17 mouse cellular contexts compared by ENCODE assay signal in the genomic region with DNA sequence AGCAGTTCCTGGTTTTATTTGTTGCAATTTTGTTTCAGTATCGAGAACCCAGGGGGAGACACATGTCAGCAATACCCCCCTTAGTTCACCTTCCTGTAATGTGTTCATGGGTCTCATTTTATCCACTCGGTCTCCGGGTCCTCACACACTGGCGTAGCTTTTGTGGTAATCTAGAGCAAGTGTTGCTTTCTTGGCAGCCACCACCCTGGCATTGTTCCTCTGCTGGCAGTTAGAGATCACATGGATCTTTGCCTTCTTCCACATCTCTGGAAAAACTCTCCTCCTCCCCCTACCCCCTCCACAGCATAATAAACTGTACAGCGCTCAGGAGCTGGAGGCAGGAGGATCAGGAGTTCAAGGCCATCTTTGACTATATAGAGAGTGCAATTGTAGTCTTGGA. TPM values are rescaled to one million over a fixed set of nuclear protein-coding genes. Genes with fewer than 3 reads are reported as not detected.
DNase-seq lines count a peak whose midpoint lies in the region; ATAC-seq and TF ChIP-seq lines count a peak whose summit lies in the region.
"Had no signal": no experiment of that assay in that cellular context is flagged by ENCODE, and none has a peak within 500 bp of the region (broad histone marks: within the 10 kb centered on the region; RNA-seq: fewer than 3 reads in every experiment).

No protein-coding gene starts in this region.

- no peak overlapping the region for H3K4me3 ChIP-seq in gastrocnemius, adult 2 months
- H3K4me3 ChIP-seq in intestine, embryonic 14.5 days (ENCODE audit: low read depth, low read length), result no peak overlapping the region
- H3K4me3 ChIP-seq in intestine, embryonic 16.5 days (ENCODE audit: low read length), result no peak overlapping the region
- H3K4me3 ChIP-seq: embryonic facial prominence, embryonic 13.5 days; forebrain, embryonic 12.5 days; heart, adult 2 months; heart, embryonic 13.5 days; hindbrain, embryonic 12.5 days had no signal

- intact Hi-C loops in gastrocnemius, adult 2 months (cut with DNase I), result no loop called here

- no peak for TF ChIP-seq CTCF in gastrocnemius, adult 2 months (IDR thresholded peaks at IDR 0.05)

- 92% methylated on average over 5 of the region's 5 CpGs for WGBS in intestine, embryonic 14.5 days
- 93% methylated on average over 5 of the region's 5 CpGs for WGBS in intestine, embryonic 16.5 days

- H3K27me3 ChIP-seq in intestine, embryonic 14.5 days (replicated peaks; ENCODE audit: control insufficient read depth, insufficient read depth, low read length), result no peaks in the 10 kb centered on the region
- H3K27me3 ChIP-seq in intestine, embryonic 16.5 days (replicated peaks; ENCODE audit: control insufficient read depth, insufficient read depth, low read length), result no peaks in the 10 kb centered on the region
- H3K27me3 ChIP-seq: embryonic facial prominence, embryonic 13.5 days; forebrain, embryonic 12.5 days; heart, embryonic 13.5 days; hindbrain, embryonic 12.5 days had no signal

- H3K27ac ChIP-seq in gastrocnemius, adult 2 months, result no peak overlapping the region
- H3K27ac ChIP-seq in intestine, embryonic 14.5 days (ENCODE audit: low read depth), result no peak overlapping the region
- no peak overlapping the region for H3K27ac ChIP-seq in intestine, embryonic 16.5 days (ENCODE audit: low read length)
- H3K27ac ChIP-seq: embryonic facial prominence, embryonic 13.5 days; forebrain, embryonic 12.5 days; heart, adult 2 months; heart, embryonic 13.5 days; hindbrain, embryonic 12.5 days had no signal

- H3K9me3 ChIP-seq in intestine, embryonic 14.5 days (ENCODE audit: control insufficient read depth, low read length), result no peaks in the 10 kb centered on the region
- H3K9me3 ChIP-seq in intestine, embryonic 16.5 days (ENCODE audit: control insufficient read depth, low read length), result no peaks in the 10 kb centered on the region
- H3K9me3 ChIP-seq: embryonic facial prominence, embryonic 13.5 days; forebrain, embryonic 12.5 days; heart, embryonic 13.5 days; hindbrain, embryonic 12.5 days had no signal

- no peaks in the 10 kb centered on the region for H3K36me3 ChIP-seq in intestine, embryonic 14.5 days (ENCODE audit: control insufficient read depth, insufficient read depth, low read length)
- no peaks in the 10 kb centered on the region for H3K36me3 ChIP-seq in intestine, embryonic 16.5 days (ENCODE audit: control insufficient read depth, insufficient read depth, low read length)
- H3K36me3 ChIP-seq: embryonic facial prominence, embryonic 13.5 days; forebrain, embryonic 12.5 days; heart, embryonic 13.5 days; hindbrain, embryonic 12.5 days had no signal

- DNase-seq in gastrocnemius, adult 2 months, result peak; percentile 35
- DNase-seq in gastrocnemius, adult 8-10 months (ENCODE audit: low spot score in 2 of 2), result no peak
- peak; percentile 25 for DNase-seq in intestine, embryonic 14.5 days (ENCODE audit: low spot score)
- peak; percentile 15 for DNase-seq in NIH3T3 (ENCODE audit: low read depth)
- peak; percentile 71 for DNase-seq in adipocyte (ENCODE audit: low spot score)
- DNase-seq: adrenal gland, postnatal 25 days; cerebellum, adult 18-20 months; kidney, adult 18-20 months had no signal

- no peak for ATAC-seq in intestine, embryonic 14.5 days (replicated peaks; ENCODE audit: low FRiP score, low TSS enrichment, low read depth)
- ATAC-seq in intestine, embryonic 16.5 days, result no peak
- ATAC-seq: forebrain, embryonic 16.5 days; hindbrain, embryonic 16.5 days; inflammation-experienced regulatory T-cells, adult 6 months had no signal

- H3K4me2 ChIP-seq in intestine, embryonic 14.5 days (ENCODE audit: low read length), result no peak overlapping the region
- no peak overlapping the region for H3K4me2 ChIP-seq in intestine, embryonic 16.5 days (ENCODE audit: low read depth, low read length)
- H3K4me2 ChIP-seq: embryonic facial prominence, embryonic 13.5 days; forebrain, embryonic 12.5 days; heart, embryonic 13.5 days; hindbrain, embryonic 12.5 days had no signal

- H3K4me1 ChIP-seq in intestine, embryonic 14.5 days (replicated peaks; ENCODE audit: control insufficient read depth, insufficient read depth, low read length), result no peaks in the 10 kb centered on the region
- H3K4me1 ChIP-seq in intestine, embryonic 16.5 days (ENCODE audit: control insufficient read depth, insufficient read depth, low read length), result no peaks in the 10 kb centered on the region
- H3K4me1 ChIP-seq: embryonic facial prominence, embryonic 13.5 days; forebrain, embryonic 12.5 days; hindbrain, embryonic 12.5 days had no signal

- no peak overlapping the region for H3K9ac ChIP-seq in intestine, embryonic 14.5 days (ENCODE audit: low read length)
- no peak overlapping the region for H3K9ac ChIP-seq in intestine, embryonic 16.5 days (ENCODE audit: low read depth, low read length)
- H3K9ac ChIP-seq: embryonic facial prominence, embryonic 13.5 days; forebrain, embryonic 12.5 days; heart, embryonic 13.5 days; hindbrain, embryonic 12.5 days had no signal

RNA-seq across cellular contexts. Expression of a gene that starts 20.6 kb away (rescaled TPM):
- total RNA-seq in gastrocnemius, adult 2 months (2021), result 1 to 10 TPM; 3.4 to 5.1 TPM
- total RNA-seq in gastrocnemius, adult 8-10 months (2022), result 1 to 10 TPM; 5.0 to 6.5 (median 5.7) TPM
- polyA plus RNA-seq in intestine, embryonic 14.5 days (2014; fragmentation: Nextera tagmentation; extraction: Ambion mirVana), result 2.7 and 2.8 TPM in 2 replicates
- polyA plus RNA-seq in intestine, embryonic 16.5 days (2015; fragmentation: Nextera tagmentation; extraction: Ambion mirVana), result 0.93 and 1.0 TPM in 2 replicates
- polyA plus RNA-seq: inflammation-experienced regulatory T-cells, adult 6 months had no signal

RNA-seq across cellular contexts. Expression of a gene that starts 41.0 kb away (rescaled TPM):
- 10 to 100 TPM; 21.8 to 29.1 TPM for total RNA-seq in gastrocnemius, adult 2 months (2021)
- 10 to 100 TPM; 31.0 to 48.5 (median 41.2) TPM for total RNA-seq in gastrocnemius, adult 8-10 months (2022)
- polyA plus RNA-seq in intestine, embryonic 14.5 days (2014; fragmentation: Nextera tagmentation; extraction: Ambion mirVana), result 26.1 and 31.4 TPM in 2 replicates
- polyA plus RNA-seq in intestine, embryonic 16.5 days (2015; fragmentation: Nextera tagmentation; extraction: Ambion mirVana), result 11.3 and 13.5 TPM in 2 replicates
- polyA plus RNA-seq: inflammation-experienced regulatory T-cells, adult 6 months had no signal

Comparison
In these comparisons a context has a peak if more than half of its experiments do, and no peak if none do; other contexts are left out.
1. DNase-seq: peak in gastrocnemius, adult 2 months (single experiment), intestine, embryonic 14.5 days (single experiment), NIH3T3 (single experiment) and adipocyte (single experiment); none in gastrocnemius, adult 8-10 months (0 of 2).